ENCODE assay signal across 8 mouse cellular contexts in genomic region chr6:71030541-71030940, GRCm38 (mm10).
DNase-seq lines count a peak whose midpoint lies in the region; ATAC-seq and TF ChIP-seq lines count a peak whose summit lies in the region.

No protein-coding gene starts in this region.

- no peaks in the 10 kb centered on the region for H3K27me3 ChIP-seq in heart, embryonic 11.5 days (ENCODE audit: control insufficient read depth, insufficient read depth, low read length)

- H3K4me3 ChIP-seq in heart, embryonic 11.5 days (ENCODE audit: low read depth, low read length) = no peak overlapping the region
- no peak overlapping the region for H3K4me3 ChIP-seq in cortical plate, adult 2 months (ENCODE audit: insufficient read depth, low read length)

- intact Hi-C loops in gastrocnemius, postnatal 14 days (cut with DNase I; ENCODE audit: low total_unique reads) = no loop called here

- TF ChIP-seq POLR2A in cortical plate, adult 2 months (IDR thresholded peaks at IDR 0.05; ENCODE audit: extremely low read depth, insufficient read depth, low read length) = no peak

- 47% methylated on average over 5 of the region's 5 CpGs for WGBS in heart, embryonic 11.5 days (ENCODE audit: insufficient replicate concordance)

- no peak overlapping the region for H3K27ac ChIP-seq in heart, embryonic 11.5 days (ENCODE audit: low read depth, low read length)
- no peak overlapping the region for H3K27ac ChIP-seq in cortical plate, adult 2 months (ENCODE audit: insufficient read depth, low read length)

- H3K9ac ChIP-seq in heart, embryonic 11.5 days (ENCODE audit: low read depth, low read length) = no peak overlapping the region

- TF ChIP-seq CTCF in cortical plate, adult 2 months (IDR thresholded peaks at IDR 0.05; ENCODE audit: extremely low read depth, insufficient read depth, low read length) = peak; percentile 39; the same call in 1 of the 2 replicates

- no peak for ATAC-seq in heart, embryonic 11.5 days (replicated peaks; ENCODE audit: insufficient number of reproducible peaks, low FRiP score, low TSS enrichment)

- no peak overlapping the region for H3K4me2 ChIP-seq in heart, embryonic 11.5 days

- H3K4me1 ChIP-seq in heart, embryonic 11.5 days (ENCODE audit: control insufficient read depth, insufficient read depth, low read length) = no peaks in the 10 kb centered on the region
- no peaks in the 10 kb centered on the region for H3K4me1 ChIP-seq in cortical plate, adult 2 months (ENCODE audit: control insufficient read depth, insufficient read depth, low read length)

- H3K36me3 ChIP-seq in heart, embryonic 11.5 days (ENCODE audit: control insufficient read depth, insufficient read depth, low read length) = no peaks in the 10 kb centered on the region

- no peaks in the 10 kb centered on the region for H3K9me3 ChIP-seq in heart, embryonic 11.5 days (replicated peaks; ENCODE audit: control insufficient read depth, low read length)

- DNase-seq in heart, adult 18-20 months = peak; percentile 2 to 34
- DNase-seq in right cerebral cortex, adult 2 months (ENCODE audit: low spot score in 2 of 2) = peak; percentile 7 to 47
- DNase-seq in right cerebral cortex, postnatal 25 days = no peak
- peak; percentile 63 for DNase-seq in thymus, postnatal 4 days
- DNase-seq in gastrocnemius, postnatal 14 days = no peak
- no peak for DNase-seq in right cerebral cortex, postnatal 4 days

Comparison
In these comparisons a context has a peak if more than half of its experiments do, and no peak if none do; other contexts are left out.
1. DNase-seq: peak in heart, adult 18-20 months (2 of 2), right cerebral cortex, adult 2 months (2 of 2) and thymus, postnatal 4 days (single experiment); none in right cerebral cortex, postnatal 25 days (single experiment), gastrocnemius, postnatal 14 days (single experiment) and right cerebral cortex, postnatal 4 days (single experiment).